Mouse (Mus musculus) kidney, adult 2 months (tissue): ENCODE measurements around the gene Srrt.

Experiments
- CTCF ChIP-seq: fragments of 200-500 bp; conservative IDR thresholded peaks from 2 replicates; pipeline ENCODE4 v1.5.1; 2011; ENCODE audit warnings: low read depth, mild to moderate bottlenecking, control low read depth, low read length, moderate library complexity, mixed read lengths; ENCODE audit not compliant: insufficient read depth, insufficient read length
- POLR2A ChIP-seq: fragments of 200-500 bp; IDR thresholded peaks from one replicate; pipeline ENCODE4 v1.6.1; 2011; ENCODE audit warnings: low read depth, low read length, control low read depth

DNA sequence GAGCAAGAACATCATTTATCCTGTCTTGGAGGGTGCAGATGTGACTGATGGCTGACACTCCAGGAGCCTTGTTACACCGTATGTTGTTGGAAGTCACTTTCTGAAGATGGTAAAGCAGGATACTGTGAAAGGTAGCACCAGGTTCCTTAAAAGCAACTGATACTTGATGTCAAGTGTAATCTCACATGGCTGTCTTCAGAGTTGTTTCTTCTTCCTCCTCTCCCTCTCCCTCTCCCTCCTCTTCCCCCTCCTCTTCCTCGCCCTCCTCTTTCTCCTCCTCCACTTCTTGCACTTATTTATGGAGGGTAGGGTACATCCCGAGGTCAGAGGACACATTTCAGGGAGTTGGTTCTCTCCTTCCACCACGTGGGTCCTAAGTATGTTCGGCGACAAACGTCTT lies 21.5 kb downstream of the Srrt start:
- TF ChIP-seq CTCF (no peak), POLR2A (no peak)
